Mouse (Mus musculus): ENCODE data around the gene Reep1. TPM values are rescaled to one million over a fixed set of nuclear protein-coding genes. Genes with fewer than 3 reads are reported as not detected.

The Reep1 gene
- polyA plus RNA-seq, 1 experiment from 2014 or later = 3.6 TPM

GRCm38 (mm10) chr6:71737202-71737601, 29.8 kb downstream of the Reep1 start:
- Histone ChIP-seq H3K4me1 (replicated peaks) (peaks cover 11% of the 10 kb centered on the region), H3K4me2 (no peak overlapping the region), H3K27me3 (no peaks in the 10 kb centered on the region), H3K4me3 (replicated peaks) (no peak overlapping the region), H3K9ac (no peak overlapping the region), H3K27ac (no peak overlapping the region; the same call in 1 of the 2 replicates), H3K9me3 (replicated peaks) (no peaks in the 10 kb centered on the region), H3K36me3 (no peaks in the 10 kb centered on the region)
- DNase-seq = no peak
- no peak for ATAC-seq (ENCODE audit: low read depth)
- WGBS (ENCODE audit: insufficient replicate concordance) = 48% methylated on average over 8 of the region's 8 CpGs

- ATAC-seq (ENCODE audit: low read depth) (no peak), DNase-seq (no peak)
- Histone ChIP-seq H3K4me3 (replicated peaks) (no peak overlapping the region), H3K27ac (no peak overlapping the region), H3K9me3 (replicated peaks) (no peaks in the 10 kb centered on the region), H3K27me3 (no peaks in the 10 kb centered on the region), H3K4me1 (replicated peaks) (peaks cover 11% of the 10 kb centered on the region), H3K4me2 (no peak overlapping the region), H3K9ac (no peak overlapping the region), H3K36me3 (no peaks in the 10 kb centered on the region)
- 48% methylated on average over 4 of the region's 4 CpGs for WGBS (ENCODE audit: insufficient replicate concordance)
These were observed 31.2 kb downstream of the Reep1 start for GRCm38 (mm10) chr6:71738611-71739010.

- Histone ChIP-seq H3K4me1 (replicated peaks) (peaks cover 2% of the 10 kb centered on the region), H3K9ac (no peak overlapping the region), H3K27me3 (no peaks in the 10 kb centered on the region), H3K4me2 (no peak overlapping the region), H3K9me3 (replicated peaks) (no peaks in the 10 kb centered on the region), H3K4me3 (replicated peaks) (no peak overlapping the region), H3K36me3 (no peaks in the 10 kb centered on the region), H3K27ac (no peak overlapping the region)
- no peak for ATAC-seq (ENCODE audit: low read depth)
- DNase-seq = no peak
- 64% methylated on average over 13 of the region's 13 CpGs for WGBS (ENCODE audit: insufficient replicate concordance)
These were observed 33.6 kb downstream of the Reep1 start for GRCm38 (mm10) chr6:71740921-71741320.

DNA sequence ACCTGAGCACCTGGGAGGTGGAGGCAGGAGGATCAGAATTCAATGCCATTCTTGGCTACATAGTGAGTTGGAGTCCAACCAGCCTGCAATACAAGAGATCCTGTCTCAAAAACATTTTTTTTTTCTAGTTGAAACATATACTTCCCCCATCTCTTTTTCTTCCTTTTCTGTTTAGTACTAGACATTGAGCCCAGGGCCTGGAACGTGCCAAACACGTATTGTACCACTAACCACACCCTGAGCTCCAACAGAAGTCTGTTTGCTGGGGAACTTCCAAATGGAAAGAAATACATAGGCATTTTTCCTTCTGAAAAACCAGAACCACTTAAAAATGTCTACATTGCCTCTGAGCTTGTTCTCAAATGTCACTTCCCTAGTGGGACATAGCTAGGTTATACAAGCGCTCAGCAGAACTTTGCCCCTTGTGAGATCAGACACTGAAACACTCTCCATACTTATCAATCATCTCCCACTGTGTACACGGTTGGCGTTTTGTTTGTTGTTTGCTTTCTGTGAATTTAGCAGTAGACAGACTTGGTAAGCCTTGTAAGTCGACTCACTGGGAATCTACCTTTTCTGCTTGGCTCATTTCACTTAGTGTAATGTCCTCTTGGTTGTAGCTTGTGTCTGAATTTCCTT, 34.8 kb downstream of the Reep1 start:
- H3K4me2 ChIP-seq = no peak overlapping the region
- WGBS (ENCODE audit: insufficient replicate concordance) = 62% methylated on average over 6 of the region's 6 CpGs
- no peak for ATAC-seq (ENCODE audit: low read depth)

DNA sequence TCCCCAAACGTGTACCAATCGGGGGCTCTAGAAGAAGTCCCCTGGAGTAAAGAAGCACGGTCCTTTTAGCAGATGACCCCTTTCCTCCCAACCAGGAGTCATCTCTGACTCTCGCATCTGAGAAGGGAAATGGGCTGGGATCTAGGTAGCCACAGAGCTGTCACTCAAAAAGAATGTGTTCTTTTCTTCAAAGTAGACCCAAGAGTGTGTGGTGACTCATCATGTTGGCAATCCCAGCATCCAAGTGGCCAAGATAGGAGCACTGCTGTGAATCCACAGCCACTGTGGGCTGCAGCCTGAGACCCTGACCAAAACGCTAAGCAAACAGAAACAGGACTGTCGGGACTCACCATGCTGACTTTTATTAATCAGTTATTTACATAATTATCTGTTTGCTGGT, 37.6 kb downstream of the Reep1 start:
- no peaks in the 10 kb centered on the region for H3K27me3 ChIP-seq
- no peak for ATAC-seq (ENCODE audit: low read depth)
- no peak overlapping the region for H3K9ac ChIP-seq
- H3K4me2 ChIP-seq = no peak overlapping the region
- no peaks in the 10 kb centered on the region for H3K36me3 ChIP-seq
- H3K9me3 ChIP-seq (replicated peaks) = no peaks in the 10 kb centered on the region
- no peaks in the 10 kb centered on the region; the same call in 1 of the 2 replicates for H3K4me1 ChIP-seq (replicated peaks)
- no peak for DNase-seq
- H3K27ac ChIP-seq = no peak overlapping the region
- WGBS (ENCODE audit: insufficient replicate concordance) = 45% methylated on average over 6 of the region's 6 CpGs
- H3K4me3 ChIP-seq (replicated peaks) = no peak overlapping the region

More for the DNA sequence above, 34.8 kb downstream of the Reep1 start:
- H3K9me3 ChIP-seq (replicated peaks) = no peaks in the 10 kb centered on the region
- DNase-seq = no peak
- H3K4me3 ChIP-seq (replicated peaks) = no peak overlapping the region
- H3K27ac ChIP-seq = no peak overlapping the region
- no peaks in the 10 kb centered on the region; the same call in 1 of the 2 replicates for H3K4me1 ChIP-seq (replicated peaks)
- H3K36me3 ChIP-seq = no peaks in the 10 kb centered on the region
- no peak overlapping the region for H3K9ac ChIP-seq
- no peaks in the 10 kb centered on the region for H3K27me3 ChIP-seq

DNA sequence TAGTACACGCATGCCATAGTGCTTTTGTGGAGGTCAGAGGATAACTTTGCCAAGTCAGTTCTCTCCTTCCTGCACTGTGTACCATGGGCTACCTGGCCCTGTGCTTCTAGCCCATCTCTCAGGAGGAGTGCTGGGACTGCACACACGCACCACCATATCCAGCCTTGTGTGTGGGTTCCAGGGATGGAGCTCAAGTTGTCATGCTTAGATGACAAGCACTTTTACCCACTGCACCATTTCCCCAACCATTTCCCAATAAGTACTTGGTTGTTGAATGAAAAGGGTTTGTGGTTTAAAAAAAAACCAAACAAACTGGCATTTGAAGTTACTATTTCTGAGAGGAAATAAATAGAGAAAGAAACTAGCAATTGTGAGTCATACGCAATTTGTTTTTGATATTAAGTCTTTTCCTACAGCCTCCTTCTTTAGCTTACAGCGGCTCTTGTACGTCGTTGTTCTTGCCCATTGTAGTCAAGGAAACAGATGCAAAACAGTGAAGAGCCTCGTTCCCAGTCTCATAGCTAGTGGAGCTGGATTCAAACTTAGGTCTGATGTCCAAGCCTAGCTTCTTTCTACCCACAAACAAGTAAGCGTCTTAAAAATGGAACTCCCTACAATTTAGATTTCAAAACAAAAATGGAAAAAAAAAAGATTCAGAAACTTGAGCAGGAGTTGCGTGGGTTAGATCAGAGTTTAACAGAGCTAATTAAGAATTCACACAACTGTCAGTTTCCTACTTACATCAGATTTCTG, 38.3 kb downstream of the Reep1 start:
- no peak overlapping the region for H3K9ac ChIP-seq
- H3K27me3 ChIP-seq = no peaks in the 10 kb centered on the region
- no peak for ATAC-seq (ENCODE audit: low read depth)
- no peak for DNase-seq
- no peak overlapping the region for H3K27ac ChIP-seq
- no peaks in the 10 kb centered on the region for H3K9me3 ChIP-seq (replicated peaks)
- H3K4me1 ChIP-seq (replicated peaks) = no peaks in the 10 kb centered on the region; the same call in 1 of the 2 replicates
- 73% methylated on average over 9 of the region's 9 CpGs for WGBS (ENCODE audit: insufficient replicate concordance)
- H3K4me2 ChIP-seq = no peak overlapping the region
- H3K36me3 ChIP-seq = no peaks in the 10 kb centered on the region
- H3K4me3 ChIP-seq (replicated peaks) = no peak overlapping the region

GRCm38 (mm10) chr6:71746246-71746645, 38.9 kb downstream of the Reep1 start:
- no peak overlapping the region for H3K4me3 ChIP-seq (replicated peaks)
- H3K27ac ChIP-seq = no peak overlapping the region
- no peak for ATAC-seq (ENCODE audit: low read depth)
- no peaks in the 10 kb centered on the region for H3K36me3 ChIP-seq
- no peaks in the 10 kb centered on the region for H3K9me3 ChIP-seq (replicated peaks)
- H3K4me1 ChIP-seq (replicated peaks) = no peaks in the 10 kb centered on the region; the same call in 1 of the 2 replicates
- no peak overlapping the region for H3K4me2 ChIP-seq
- no peak overlapping the region for H3K9ac ChIP-seq
- DNase-seq = no peak
- no peaks in the 10 kb centered on the region for H3K27me3 ChIP-seq
- 59% methylated on average over 1 of the region's 1 CpGs for WGBS (ENCODE audit: insufficient replicate concordance)

- Histone ChIP-seq H3K36me3 (no peaks in the 10 kb centered on the region), H3K27me3 (no peaks in the 10 kb centered on the region), H3K4me3 (replicated peaks) (no peak overlapping the region), H3K9me3 (replicated peaks) (no peaks in the 10 kb centered on the region), H3K4me1 (replicated peaks) (peaks cover 6% of the 10 kb centered on the region), H3K9ac (no peak overlapping the region), H3K27ac (no peak overlapping the region), H3K4me2 (no peak overlapping the region)
- DNase-seq (no peak), ATAC-seq (ENCODE audit: low read depth) (no peak)
- 58% methylated on average over 8 of the region's 8 CpGs for WGBS (ENCODE audit: insufficient replicate concordance)
These were observed 39.5 kb downstream of the Reep1 start for GRCm38 (mm10) chr6:71746846-71747245.

DNA sequence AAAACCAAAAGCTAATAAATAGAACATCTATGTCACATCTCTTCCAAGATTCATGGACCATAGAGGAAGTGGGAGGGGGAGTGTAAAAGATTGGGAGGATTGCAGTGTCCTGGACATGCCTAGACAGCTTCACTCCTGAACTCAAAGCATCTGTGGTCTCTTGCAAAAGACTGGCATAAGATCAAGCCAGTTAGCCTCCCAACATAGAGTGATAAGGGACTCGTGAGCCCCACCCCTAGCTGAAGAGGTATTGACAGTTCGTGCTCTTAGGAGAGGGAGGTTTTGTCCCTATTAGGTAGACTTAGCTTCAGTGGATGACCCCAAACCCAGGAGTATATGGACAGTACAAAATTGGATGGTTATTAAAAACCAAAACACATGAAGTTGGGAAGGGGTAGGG, 44.2 kb downstream of the Reep1 start:
- 19% methylated on average over 2 of the region's 2 CpGs for WGBS (ENCODE audit: insufficient replicate concordance)
- H3K4me2 ChIP-seq = no peak overlapping the region
- H3K27ac ChIP-seq = no peak overlapping the region
- H3K27me3 ChIP-seq = no peaks in the 10 kb centered on the region
- peak; percentile 43; the same call in 1 of the 2 replicates for ATAC-seq (ENCODE audit: low read depth)
- no peak overlapping the region for H3K4me3 ChIP-seq (replicated peaks)
- DNase-seq = no peak
- no peak overlapping the region for H3K9ac ChIP-seq
- H3K4me1 ChIP-seq (replicated peaks) = peaks cover 12% of the 10 kb centered on the region
- H3K9me3 ChIP-seq (replicated peaks) = no peaks in the 10 kb centered on the region
- no peaks in the 10 kb centered on the region for H3K36me3 ChIP-seq

DNA sequence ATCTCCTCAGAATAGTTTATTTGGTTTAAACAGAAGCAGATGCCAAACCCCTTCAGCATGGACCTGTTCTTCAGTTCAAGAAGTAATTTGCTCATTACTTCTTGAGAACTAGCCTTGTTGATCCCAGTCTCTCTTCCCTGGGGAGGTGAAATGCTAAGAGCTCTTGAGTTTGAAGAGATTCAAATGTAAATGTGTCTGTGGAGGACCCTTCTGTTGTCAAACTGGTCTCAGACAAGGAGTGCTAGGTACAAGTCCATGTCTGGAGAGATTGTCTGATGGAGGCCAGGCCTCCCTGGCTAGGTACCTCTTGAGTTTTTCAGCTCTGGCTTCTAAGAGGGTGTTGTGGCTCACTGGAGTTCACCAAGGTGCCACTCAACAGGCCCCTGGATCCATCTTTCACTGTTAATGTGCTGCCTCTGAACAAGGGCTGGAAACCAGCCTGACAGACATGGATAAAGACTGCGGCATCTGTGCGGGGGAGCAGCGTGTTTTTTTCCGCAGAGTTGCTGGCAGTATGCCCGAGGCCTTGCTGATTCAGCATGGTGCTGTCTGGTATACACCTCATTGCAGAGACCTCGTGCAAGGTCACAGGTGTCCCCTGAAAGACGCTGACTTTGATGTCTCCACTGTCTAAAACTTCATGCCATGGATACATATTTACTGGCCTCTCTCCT, 45.6 kb downstream of the Reep1 start:
- H3K4me3 ChIP-seq (replicated peaks) = no peak overlapping the region
- H3K4me1 ChIP-seq (replicated peaks) = peaks cover 19% of the 10 kb centered on the region
- no peaks in the 10 kb centered on the region for H3K36me3 ChIP-seq
- ATAC-seq (ENCODE audit: low read depth) (no peak), DNase-seq (no peak)
- H3K27me3 ChIP-seq = no peaks in the 10 kb centered on the region
- H3K4me2 ChIP-seq = no peak overlapping the region
- no peak overlapping the region for H3K9ac ChIP-seq
- H3K9me3 ChIP-seq (replicated peaks) = no peaks in the 10 kb centered on the region
- no peak overlapping the region for H3K27ac ChIP-seq
- 73% methylated on average over 7 of the region's 7 CpGs for WGBS (ENCODE audit: insufficient replicate concordance)

DNA sequence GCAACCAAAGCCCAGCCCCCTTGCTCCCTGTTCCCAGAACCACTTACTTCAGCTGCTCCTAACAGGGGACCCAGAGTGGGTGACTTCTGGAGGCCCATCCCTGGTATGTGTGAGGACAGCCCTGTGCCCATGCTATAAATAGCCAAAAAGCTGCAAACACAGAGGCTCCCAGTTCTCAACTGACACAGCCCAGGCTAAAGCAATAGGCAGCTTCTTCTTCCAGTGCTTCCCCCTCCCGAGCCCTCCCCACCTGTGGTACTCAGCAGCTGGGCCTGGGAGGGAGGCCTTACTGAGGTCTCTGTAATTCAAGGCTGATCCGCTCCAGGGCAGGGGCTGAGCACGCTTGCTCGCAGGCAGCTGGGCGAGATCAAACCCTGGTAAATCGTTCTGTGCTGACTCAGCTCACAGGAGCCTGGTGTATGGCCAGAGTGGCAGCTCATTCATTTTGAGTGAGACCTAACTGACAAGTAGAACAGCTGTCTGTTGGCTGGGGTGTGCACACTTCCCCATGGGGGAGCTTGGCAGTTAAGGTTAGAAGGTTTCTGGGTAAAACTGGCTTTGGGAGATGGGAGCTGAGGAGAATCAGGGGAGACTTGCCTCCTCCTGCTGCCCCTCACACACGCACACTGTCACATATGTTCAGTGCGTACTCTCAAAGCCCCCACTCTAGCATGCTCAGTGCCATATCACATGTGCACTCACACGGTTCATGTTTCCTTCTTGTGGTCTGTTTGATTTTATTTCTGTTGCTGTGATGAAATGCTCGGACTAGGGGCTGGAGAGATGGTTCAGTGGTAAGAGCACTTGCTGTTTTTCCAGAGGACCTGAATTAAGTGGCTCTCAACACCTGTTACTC, 49.9 kb downstream of the Reep1 start:
- Histone ChIP-seq H3K27me3 (no peaks in the 10 kb centered on the region), H3K27ac (peak overlapping the region; percentile 18; the same call in 1 of the 2 replicates), H3K4me2 (no peak overlapping the region), H3K4me1 (replicated peaks) (peaks cover 9% of the 10 kb centered on the region), H3K9me3 (replicated peaks) (no peaks in the 10 kb centered on the region), H3K9ac (no peak overlapping the region), H3K36me3 (no peaks in the 10 kb centered on the region), H3K4me3 (replicated peaks) (no peak overlapping the region)
- 40% methylated on average over 10 of the region's 10 CpGs for WGBS (ENCODE audit: insufficient replicate concordance)
- 0 out of 2 replicates have a peak, but pooled peaks have one; percentile 26 for ATAC-seq (ENCODE audit: low read depth)
- no peak for DNase-seq
